Mouse (Mus musculus) erythroblast, embryonic 14.5 days (primary cell): ENCODE data around the gene Ctnnal1.

Source experiments
- GATA1 ChIP-seq: IDR thresholded peaks from 2 replicates; pipeline ENCODE4 v1.6.1; 2012; ENCODE audit warnings: low read length, inconsistent platforms, mixed read lengths
- TAL1 ChIP-seq: IDR thresholded peaks from 3 replicates; pipeline ENCODE4 v1.6.1; 2012; ENCODE audit warnings: low read length, inconsistent platforms, mixed read lengths

GRCm38 (mm10) chr4:56914761-56915160, 49.8 kb upstream of the Ctnnal1 start:
- TF ChIP-seq GATA1 (no peak), TAL1 (no peak)
